Mouse (Mus musculus) forebrain, embryonic 12.5 days (tissue): ENCODE results near the gene Rnf181. TPM values are rescaled to one million over a fixed set of nuclear protein-coding genes. Genes with fewer than 3 reads are reported as not detected.
A peak's percentile ranks its signal among the peaks of the same experiment; 100 is the strongest.

ENCODE experiments used
- ATAC-seq: fragments of 200-750 bp; cut with Nextera tagmentation; 2 replicates; pipeline ENCODE4 v1.8.0; 2017; ENCODE audit warnings: moderate TSS enrichment; ENCODE audit not compliant: low FRiP score
- H3K27ac ChIP-seq: fragments of 300-500 bp; sonication (generic); 2 replicates; pipeline ENCODE4 v1.5.1; 2016; ENCODE audit warnings: mild to moderate bottlenecking
- H3K27me3 ChIP-seq: fragments of 300-500 bp; sonication (generic); 2 replicates; pipeline ENCODE4 v1.6.1; 2016; ENCODE audit warnings: mild to moderate bottlenecking
- H3K36me3 ChIP-seq: fragments of 300-500 bp; sonication (generic); replicated peaks from 2 replicates; pipeline ENCODE4 v1.6.1; 2016; ENCODE audit warnings: mild to moderate bottlenecking
- H3K4me1 ChIP-seq: fragments of 300-500 bp; sonication (generic); 2 replicates; pipeline ENCODE4 v1.6.1; 2016
- H3K4me2 ChIP-seq: fragments of 300-500 bp; sonication (generic); 2 replicates; pipeline ENCODE4 v1.6.1; 2016; ENCODE audit warnings: mild to moderate bottlenecking, moderate library complexity
- H3K4me3 ChIP-seq: fragments of 300-500 bp; sonication (generic); replicated peaks from 2 replicates; pipeline ENCODE4 v1.5.1; 2016; ENCODE audit warnings: mild to moderate bottlenecking
- H3K9ac ChIP-seq: fragments of 300-500 bp; sonication (generic); 2 replicates; pipeline ENCODE4 v1.6.1; 2016; ENCODE audit warnings: mild to moderate bottlenecking
- H3K9me3 ChIP-seq: fragments of 300-500 bp; sonication (generic); 2 replicates; pipeline ENCODE4 v1.6.1; 2016
- WGBS: fragments of 180-500 bp; shearing (Covaris S2); methylation state at CpG from one replicate; pipeline ENCODE4 v1.1.7; 2016; 5-methylcytosine and 5-hydroxymethylcytosine counted together
- polyA plus RNA-seq: library from polyadenylated mRNA; unstranded; fragments of >200 nt; fragmentation: Nextera tagmentation; extraction: Ambion mirVana; gene quantifications from 2 replicates; pipeline ENCODE4 v1.2.1, GENCODE M21; 2016

Rnf181 gene
- polyA plus RNA-seq, 1 experiment from 2014 or later = 97.5 TPM

- H3K4me2 ChIP-seq = no peak overlapping the region
- no peaks in the 10 kb centered on the region for H3K9me3 ChIP-seq
- 86% methylated on average over 6 of the region's 6 CpGs for WGBS
- H3K4me1 ChIP-seq = peaks cover 8% of the 10 kb centered on the region; the same call in 1 of the 2 replicates
- H3K9ac ChIP-seq = no peak overlapping the region
- H3K27ac ChIP-seq = no peak overlapping the region
- peaks cover 38% of the 10 kb centered on the region for H3K27me3 ChIP-seq
- no peak for ATAC-seq
- H3K36me3 ChIP-seq = no peaks in the 10 kb centered on the region
- H3K4me3 ChIP-seq = no peak overlapping the region
Measured at GRCm38 (mm10) chr6:72382494-72382893, 15.7 kb upstream of the Rnf181 start.

- H3K36me3 ChIP-seq = no peaks in the 10 kb centered on the region
- WGBS = 3% methylated on average over 41 of the region's 49 CpGs
- ATAC-seq = no peak; the same call in 1 of the 2 replicates
- H3K9me3 ChIP-seq = no peaks in the 10 kb centered on the region
- H3K27me3 ChIP-seq = peaks cover 38% of the 10 kb centered on the region
- H3K27ac ChIP-seq = no peak within 1 kb of the TSS
- H3K4me1 ChIP-seq = peaks cover 8% of the 10 kb centered on the region; the same call in 1 of the 2 replicates
- H3K4me3 ChIP-seq = peak within 1 kb of the TSS; percentile 46
- H3K9ac ChIP-seq = peak within 1 kb of the TSS; percentile 51
- peak within 1 kb of the TSS; percentile 66 for H3K4me2 ChIP-seq
Measured at GRCm38 (mm10) chr6:72380131-72380770, 13.5 kb upstream of the Rnf181 start, which contains the start of gene Vamp5. Vamp5 (minus strand) TSS chr6:72380468.

DNA sequence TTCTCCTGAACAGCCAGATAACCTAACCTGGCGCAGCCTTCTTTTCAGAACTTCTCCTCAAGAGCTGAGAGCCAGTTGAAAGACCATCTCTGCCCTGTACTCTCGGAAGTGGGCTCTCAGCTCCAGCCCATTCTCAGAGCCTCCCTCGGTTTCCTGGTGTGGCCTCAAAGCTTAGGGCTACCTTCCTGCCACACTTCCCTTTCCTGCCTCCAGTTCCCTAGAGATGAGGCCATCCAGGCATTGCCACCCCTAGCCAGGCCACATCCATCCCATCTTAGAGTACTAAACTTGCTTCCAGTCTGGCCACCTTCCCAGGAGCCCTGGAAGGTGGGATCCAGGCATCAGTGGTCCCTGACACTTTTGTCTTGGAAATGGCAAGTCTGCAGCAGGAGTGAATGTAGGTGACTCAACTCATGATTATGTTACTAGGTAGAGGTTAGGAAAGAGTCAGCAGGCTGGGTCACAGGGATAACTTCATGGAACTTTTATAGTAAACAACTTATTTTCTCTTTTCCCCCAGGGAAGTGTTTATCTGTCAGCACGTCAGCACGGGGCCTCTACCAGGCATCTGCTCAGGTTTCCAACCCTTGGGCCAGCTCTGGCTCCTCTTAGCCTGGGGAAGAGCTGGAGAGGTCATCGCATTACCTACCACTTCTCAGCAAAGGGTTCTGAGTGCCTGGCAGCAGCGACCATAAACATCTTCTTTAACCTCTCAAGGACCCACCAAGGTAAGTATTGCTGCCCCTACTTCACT is 12.8 kb upstream of the Rnf181 start:
- Histone ChIP-seq H3K27me3 (peaks cover 38% of the 10 kb centered on the region), H3K36me3 (no peaks in the 10 kb centered on the region), H3K4me3 (peak overlapping the region; percentile 46), H3K27ac (no peak overlapping the region), H3K9ac (0 out of 2 replicates have a peak overlapping the region, but pooled peaks have one; percentile 4), H3K9me3 (no peaks in the 10 kb centered on the region), H3K4me1 (peaks cover 8% of the 10 kb centered on the region; the same call in 1 of the 2 replicates), H3K4me2 (peak overlapping the region; percentile 66)
- 50% methylated on average over 7 of the region's 7 CpGs for WGBS
- no peak for ATAC-seq

DNA sequence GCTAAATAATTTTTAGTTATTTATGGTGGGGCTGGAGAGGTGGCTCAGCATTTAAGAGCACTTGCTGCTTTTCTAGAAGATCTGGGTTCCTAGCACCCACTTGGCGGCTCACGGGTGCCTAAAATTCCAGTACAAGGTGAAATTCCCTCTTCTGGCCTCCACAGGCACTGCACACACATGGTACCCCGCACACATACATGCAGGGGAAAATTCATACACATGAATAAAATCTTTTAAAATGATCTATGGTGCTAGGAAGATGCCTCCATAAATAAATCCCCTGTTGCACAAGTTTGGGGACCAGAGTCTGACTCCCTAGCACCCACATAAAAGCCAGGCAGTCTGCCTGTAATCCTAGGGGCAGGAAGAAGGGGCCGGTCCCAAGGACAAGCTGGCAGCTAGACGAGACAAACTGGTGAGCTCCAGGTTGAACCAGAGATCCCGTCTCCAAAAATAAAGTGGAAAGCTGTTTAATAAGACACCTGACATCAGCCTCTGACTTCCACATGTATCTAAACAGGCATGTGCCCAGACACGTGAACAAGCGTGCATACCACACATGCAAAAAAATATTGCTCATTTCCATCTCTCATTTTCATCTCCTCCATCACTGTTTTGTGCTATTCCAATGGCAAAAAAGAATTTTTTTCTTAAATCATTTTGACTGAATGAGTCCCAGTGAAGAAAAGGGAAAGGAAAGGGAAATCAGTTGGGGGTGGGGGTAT is 11.9 kb upstream of the Rnf181 start:
- Histone ChIP-seq H3K27me3 (peaks cover 38% of the 10 kb centered on the region), H3K4me1 (peaks cover 8% of the 10 kb centered on the region; the same call in 1 of the 2 replicates), H3K9ac (no peak overlapping the region), H3K9me3 (no peaks in the 10 kb centered on the region), H3K27ac (no peak overlapping the region), H3K4me3 (no peak overlapping the region), H3K36me3 (no peaks in the 10 kb centered on the region), H3K4me2 (no peak overlapping the region)
- no peak for ATAC-seq
- WGBS = 83% methylated on average over 8 of the region's 8 CpGs

GRCm38 (mm10) chr6:72374820-72375563 is 8.2 kb upstream of the Rnf181 start:
- Histone ChIP-seq H3K27ac (no peak overlapping the region), H3K4me3 (no peak overlapping the region), H3K27me3 (peaks cover 23% of the 10 kb centered on the region), H3K9me3 (no peaks in the 10 kb centered on the region), H3K36me3 (no peaks in the 10 kb centered on the region), H3K4me1 (0 out of 2 replicates have a peak, but pooled peaks cover 2% of the 10 kb centered on the region), H3K4me2 (no peak overlapping the region), H3K9ac (no peak overlapping the region)
- ATAC-seq = no peak
- WGBS = 88% methylated on average over 15 of the region's 15 CpGs

- Histone ChIP-seq H3K9me3 (no peaks in the 10 kb centered on the region), H3K36me3 (no peaks in the 10 kb centered on the region), H3K27me3 (peaks cover 15% of the 10 kb centered on the region), H3K4me3 (no peak overlapping the region), H3K27ac (no peak overlapping the region), H3K9ac (no peak overlapping the region), H3K4me2 (no peak overlapping the region), H3K4me1 (no peaks in the 10 kb centered on the region)
- ATAC-seq = no peak
- WGBS = 80% methylated on average over 7 of the region's 7 CpGs
Measured at GRCm38 (mm10) chr6:72374206-72374605, 7.5 kb upstream of the Rnf181 start.

- no peak for ATAC-seq
- H3K9ac ChIP-seq = no peak overlapping the region
- H3K36me3 ChIP-seq = no peaks in the 10 kb centered on the region
- H3K4me3 ChIP-seq = no peak overlapping the region
- H3K27me3 ChIP-seq = peaks cover 5% of the 10 kb centered on the region; the same call in 1 of the 2 replicates
- WGBS = 89% methylated on average over 4 of the region's 4 CpGs
- no peak overlapping the region for H3K27ac ChIP-seq
- no peaks in the 10 kb centered on the region for H3K9me3 ChIP-seq
- no peak overlapping the region for H3K4me2 ChIP-seq
- no peaks in the 10 kb centered on the region for H3K4me1 ChIP-seq
Measured at GRCm38 (mm10) chr6:72373184-72373583, 6.4 kb upstream of the Rnf181 start.

- ATAC-seq = no peak
- Histone ChIP-seq H3K4me2 (no peak overlapping the region), H3K27ac (no peak overlapping the region)
Measured at GRCm38 (mm10) chr6:72371571-72371970, 4.8 kb upstream of the Rnf181 start.

GRCm38 (mm10) chr6:72371147-72371546 is 4.4 kb upstream of the Rnf181 start:
- Histone ChIP-seq H3K4me1 (no peaks in the 10 kb centered on the region), H3K4me2 (no peak overlapping the region), H3K9me3 (no peaks in the 10 kb centered on the region), H3K27me3 (peaks cover 7% of the 10 kb centered on the region; the same call in 1 of the 2 replicates), H3K4me3 (no peak overlapping the region), H3K27ac (no peak overlapping the region), H3K36me3 (no peaks in the 10 kb centered on the region), H3K9ac (no peak overlapping the region)
- 49% methylated on average over 5 of the region's 5 CpGs for WGBS
- no peak for ATAC-seq

More at GRCm38 (mm10) chr6:72371571-72371970, 4.8 kb upstream of the Rnf181 start:
- Histone ChIP-seq H3K27me3 (peaks cover 7% of the 10 kb centered on the region; the same call in 1 of the 2 replicates), H3K9ac (no peak overlapping the region), H3K4me1 (no peaks in the 10 kb centered on the region), H3K4me3 (no peak overlapping the region), H3K9me3 (no peaks in the 10 kb centered on the region), H3K36me3 (no peaks in the 10 kb centered on the region)
- 38% methylated on average over 1 of the region's 1 CpGs for WGBS

DNA sequence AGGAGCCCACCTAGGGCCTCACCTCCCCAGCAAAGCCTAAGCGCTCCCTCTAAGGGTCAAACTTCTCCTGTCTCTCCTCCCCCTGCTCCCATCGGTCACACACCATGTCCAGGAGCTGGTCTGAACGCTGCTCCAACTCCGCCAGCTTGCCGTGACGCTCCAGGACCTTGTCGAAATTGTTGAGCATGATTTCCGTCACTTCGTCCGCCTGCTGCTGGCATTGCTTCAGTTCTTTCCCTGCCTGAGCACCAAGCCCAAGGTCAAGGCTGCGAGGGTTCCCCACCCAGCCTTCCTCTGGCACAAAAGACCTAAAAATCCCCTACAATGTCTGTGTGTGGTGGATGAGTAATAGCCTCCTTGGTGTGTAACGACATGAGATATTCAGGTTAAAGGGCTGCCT is 3.3 kb upstream of the Rnf181 start:
- H3K4me2 ChIP-seq = no peak overlapping the region
- no peak overlapping the region for H3K4me3 ChIP-seq
- H3K4me1 ChIP-seq = no peaks in the 10 kb centered on the region
- 82% methylated on average over 12 of the region's 12 CpGs for WGBS
- H3K27me3 ChIP-seq = peaks cover 7% of the 10 kb centered on the region; the same call in 1 of the 2 replicates
- no peak overlapping the region for H3K9ac ChIP-seq
- H3K9me3 ChIP-seq = no peaks in the 10 kb centered on the region
- H3K27ac ChIP-seq = no peak overlapping the region
- no peak for ATAC-seq
- H3K36me3 ChIP-seq = no peaks in the 10 kb centered on the region

DNA sequence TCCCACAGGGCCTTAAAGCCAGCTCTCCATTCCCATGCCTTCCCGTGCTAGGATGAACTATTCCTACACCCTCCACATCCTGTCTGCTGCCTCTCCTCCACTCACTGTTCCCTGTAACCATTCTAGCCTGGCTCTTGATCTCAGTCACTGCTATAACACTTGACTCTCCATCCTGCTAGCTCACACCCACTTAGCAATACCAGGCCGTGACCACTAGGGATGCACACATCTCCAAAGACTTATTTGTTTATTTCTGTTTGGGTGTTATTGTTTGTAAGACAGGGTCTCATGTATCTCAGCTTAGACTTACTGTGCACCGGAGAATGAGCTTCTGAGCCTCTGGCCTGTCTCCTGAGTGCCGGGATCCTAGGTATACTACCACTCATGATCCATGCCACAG is 2.8 kb upstream of the Rnf181 start:
- Histone ChIP-seq H3K36me3 (no peaks in the 10 kb centered on the region), H3K27ac (no peak overlapping the region), H3K9me3 (no peaks in the 10 kb centered on the region), H3K4me3 (no peak overlapping the region), H3K9ac (no peak overlapping the region), H3K4me1 (no peaks in the 10 kb centered on the region), H3K4me2 (no peak overlapping the region), H3K27me3 (peaks cover 10% of the 10 kb centered on the region; the same call in 1 of the 2 replicates)
- WGBS = 88% methylated on average over 4 of the region's 4 CpGs
- no peak for ATAC-seq
